Comparison of ENCODE assay signal across 29 mouse cellular contexts in genomic region chr1:155344019-155344418, GRCm38 (mm10).
"Had no signal": no experiment of that assay in that cellular context is flagged by ENCODE, and none has a peak within 500 bp of the region (broad histone marks: within the 10 kb centered on the region; RNA-seq: fewer than 3 reads in every experiment).

No protein-coding gene starts in this region.

- H3K27me3 ChIP-seq: limb, embryonic 12.5 days; limb, embryonic 13.5 days; limb, embryonic 15.5 days; liver, embryonic 12.5 days; liver, embryonic 13.5 days; liver, embryonic 15.5 days; lung, embryonic 15.5 days; megakaryocyte, embryonic 14.5 days; midbrain, embryonic 12.5 days; midbrain, embryonic 13.5 days; midbrain, embryonic 15.5 days; neural tube, embryonic 12.5 days had no signal

- H3K4me3 ChIP-seq: limb, embryonic 10.5 days; limb, embryonic 12.5 days; limb, embryonic 13.5 days; limb, embryonic 15.5 days; liver, embryonic 12.5 days; liver, embryonic 13.5 days; liver, embryonic 15.5 days; lung, embryonic 15.5 days; megakaryocyte, embryonic 14.5 days; midbrain, embryonic 10.5 days; midbrain, embryonic 12.5 days; midbrain, embryonic 13.5 days; midbrain, embryonic 15.5 days; neural tube, embryonic 12.5 days had no signal

- H3K4me2 ChIP-seq: limb, embryonic 12.5 days; limb, embryonic 13.5 days; limb, embryonic 15.5 days; liver, embryonic 11.5 days; liver, embryonic 12.5 days; liver, embryonic 13.5 days; liver, embryonic 15.5 days; lung, embryonic 14.5 days; lung, embryonic 15.5 days; midbrain, embryonic 11.5 days; midbrain, embryonic 12.5 days; midbrain, embryonic 13.5 days; midbrain, embryonic 15.5 days; neural tube, embryonic 12.5 days had no signal

- DNase-seq: left cerebral cortex, postnatal 4 days; liver; liver, embryonic 13.5 days; liver, postnatal 0 days; lung, adult 18-20 months; lung, adult 2 months; lung, embryonic 14.5 days; lung, postnatal 10 days; lung, postnatal 14 days; lung, postnatal 36 days; lung, postnatal 4 days; midbrain, embryonic 14.5 days had no signal

- H3K27ac ChIP-seq: limb, embryonic 10.5 days; limb, embryonic 12.5 days; limb, embryonic 13.5 days; limb, embryonic 15.5 days; liver, embryonic 12.5 days; liver, embryonic 13.5 days; liver, embryonic 14.5 days; liver, embryonic 15.5 days; lung, embryonic 15.5 days; macrophage; midbrain, embryonic 10.5 days; midbrain, embryonic 12.5 days; midbrain, embryonic 13.5 days; midbrain, embryonic 15.5 days; neural tube, embryonic 12.5 days had no signal

- H3K36me3 ChIP-seq: limb, embryonic 10.5 days; limb, embryonic 12.5 days; limb, embryonic 13.5 days; limb, embryonic 15.5 days; liver, embryonic 13.5 days; liver, embryonic 15.5 days; lung, embryonic 15.5 days; midbrain, embryonic 10.5 days; midbrain, embryonic 12.5 days; midbrain, embryonic 13.5 days; midbrain, embryonic 15.5 days; neural tube, embryonic 12.5 days had no signal
